Mouse (Mus musculus): Measurements from ENCODE around the gene Adgrv1. TPM values are rescaled to one million over a fixed set of nuclear protein-coding genes. Genes with fewer than 3 reads are reported as not detected.

Adgrv1 gene
- total and polyA plus RNA-seq, 3 experiments: 0.17 to 0.44 (median 0.27) TPM

DNA sequence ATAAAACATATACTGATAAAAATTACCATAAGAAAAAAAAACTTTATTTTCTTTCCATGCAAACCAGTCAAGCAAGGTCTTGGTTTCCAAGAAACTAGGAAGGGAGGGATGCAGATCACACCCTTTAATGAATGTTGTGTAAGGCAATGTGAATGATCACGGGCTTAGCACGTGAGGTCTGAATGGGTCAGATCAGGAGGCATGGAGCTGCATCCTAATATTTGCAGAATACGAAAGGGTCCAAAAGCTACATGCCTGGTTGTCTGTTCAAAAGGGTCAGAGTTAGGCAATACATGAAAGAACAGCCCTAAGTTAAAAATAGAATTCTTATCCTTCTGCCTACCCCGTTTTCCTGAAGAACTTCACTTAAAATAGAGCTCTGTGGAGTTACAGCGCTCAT lies 303.2 kb downstream of the Adgrv1 start:
- dilution Hi-C loops (cut with MboI; ENCODE audit: extremely low pct_ligation_motif_present, extremely low pct_unique_long_range_greater_than_20kb, low sequenced_read_pairs): no loop called here
- no peak for DNase-seq (ENCODE audit: extremely low read depth)
- no peak overlapping the region for H3K27ac ChIP-seq (ENCODE audit: insufficient read depth, low read depth)
- H3K4me3 ChIP-seq (replicated peaks in 1 of 3; ENCODE audit: low read depth in 2 of 3, low read length in 2 of 3, poor library complexity in 1 of 3): no peak overlapping the region
- no peaks in the 10 kb centered on the region for H3K9me3 ChIP-seq (replicated peaks; ENCODE audit: low read length)
- no peaks in the 10 kb centered on the region for H3K36me3 ChIP-seq (replicated peaks in 1 of 2; ENCODE audit: control insufficient read depth in 1 of 2, insufficient read depth in 1 of 2, low read length in 1 of 2)
- H3K9ac ChIP-seq (ENCODE audit: insufficient read depth, low read depth): no peak overlapping the region
- no peak for TF ChIP-seq RAD21 (IDR thresholded peaks at IDR 0.05; ENCODE audit: low read depth, low read length)
- no peak for TF ChIP-seq SIN3A (IDR thresholded peaks at IDR 0.05; ENCODE audit: low read length)
- TF ChIP-seq MAFK (IDR thresholded peaks at IDR 0.05; ENCODE audit: insufficient replicate concordance, low read length): no peak
- no peak for TF ChIP-seq IRF4 (IDR thresholded peaks at IDR 0.05; ENCODE audit: low read depth, low read length)
- no peak for TF ChIP-seq CTCF (conservative IDR thresholded peaks at IDR 0.05 in 1 of 2, IDR thresholded peaks at IDR 0.05 in 1 of 2; ENCODE audit: low read depth in 2 of 2, low read length in 2 of 2)
- no peak for TF ChIP-seq ELF1 (IDR thresholded peaks at IDR 0.05; ENCODE audit: low read depth, low read length)
- no peak for TF ChIP-seq JUND (conservative IDR thresholded peaks at IDR 0.05; ENCODE audit: low read depth, low read length)
- H3K4me1 ChIP-seq (ENCODE audit: control insufficient read depth in 1 of 2, insufficient read depth in 2 of 2): peaks cover 0 to 3% of the 10 kb centered on the region in 2 experiments; a peak in 1 of 4 replicates
- in situ Hi-C loops (cut with MboI; ENCODE audit: low pct_ligation_motif_present, low pct_unique_long_range_greater_than_20kb, low sequenced_read_pairs): no loop called here
- H3K4me2 ChIP-seq (ENCODE audit: insufficient read depth, low read depth, poor library complexity, severe bottlenecking): no peak overlapping the region
- H3K79me2 ChIP-seq (replicated peaks; ENCODE audit: control insufficient read depth, extremely low read depth, insufficient read depth, poor library complexity, severe bottlenecking): no peaks in the 10 kb centered on the region
- H3K27me3 ChIP-seq (replicated peaks): no peaks in the 10 kb centered on the region

DNA sequence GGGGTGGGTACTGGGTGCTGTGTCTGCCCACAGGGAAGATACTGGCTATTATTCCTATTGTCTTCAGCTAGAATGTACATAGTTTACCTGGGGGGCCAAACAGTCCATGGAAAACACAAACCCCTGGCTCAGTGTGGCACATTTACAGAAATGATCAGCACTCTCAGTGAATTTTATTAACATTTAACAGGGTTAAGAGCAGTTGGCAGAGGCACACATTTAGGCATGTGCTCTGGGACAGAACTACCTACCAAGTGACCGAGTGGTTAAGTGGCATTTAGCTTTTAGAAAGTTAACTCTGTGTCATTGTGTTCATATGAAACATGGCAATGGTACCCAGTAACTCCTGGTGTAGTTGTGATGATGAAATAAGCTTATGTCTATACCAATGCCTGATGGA lies 304.8 kb downstream of the Adgrv1 start:
- H3K79me2 ChIP-seq (replicated peaks; ENCODE audit: control insufficient read depth, extremely low read depth, insufficient read depth, poor library complexity, severe bottlenecking): no peaks in the 10 kb centered on the region
- no peak overlapping the region for H3K4me3 ChIP-seq (replicated peaks in 1 of 3; ENCODE audit: low read depth in 2 of 3, low read length in 2 of 3, poor library complexity in 1 of 3)
- no peaks in the 10 kb centered on the region for H3K27me3 ChIP-seq (replicated peaks)
- no peaks in the 10 kb centered on the region for H3K36me3 ChIP-seq (replicated peaks in 1 of 2; ENCODE audit: control insufficient read depth in 1 of 2, insufficient read depth in 1 of 2, low read length in 1 of 2)
- DNase-seq (ENCODE audit: extremely low read depth): no peak
- dilution Hi-C loops (cut with MboI; ENCODE audit: extremely low pct_ligation_motif_present, extremely low pct_unique_long_range_greater_than_20kb, low sequenced_read_pairs) (no loop called here), in situ Hi-C loops (cut with MboI; ENCODE audit: low pct_ligation_motif_present, low pct_unique_long_range_greater_than_20kb, low sequenced_read_pairs) (no loop called here)
- H3K9me3 ChIP-seq (replicated peaks; ENCODE audit: low read length): no peaks in the 10 kb centered on the region
- TF ChIP-seq PAX5 (IDR thresholded peaks at IDR 0.05; ENCODE audit: low read length) (no peak), MYC (IDR thresholded peaks at IDR 0.05; ENCODE audit: low read depth, low read length) (no peak), E2F4 (IDR thresholded peaks at IDR 0.05; ENCODE audit: insufficient replicate concordance, low read depth, low read length) (no peak), POLR2AphosphoS2 (IDR thresholded peaks at IDR 0.05; ENCODE audit: low read depth, low read length) (no peak), ZKSCAN1 (IDR thresholded peaks at IDR 0.05; ENCODE audit: borderline replicate concordance, low read depth, low read length) (no peak), JUN (IDR thresholded peaks at IDR 0.05; ENCODE audit: insufficient read depth, low read depth, low read length) (no peak)
- H3K9ac ChIP-seq (ENCODE audit: insufficient read depth, low read depth): no peak overlapping the region
- H3K4me2 ChIP-seq (ENCODE audit: insufficient read depth, low read depth, poor library complexity, severe bottlenecking): no peak overlapping the region
- H3K4me1 ChIP-seq (ENCODE audit: control insufficient read depth in 1 of 2, insufficient read depth in 2 of 2): peaks cover 0 to 3% of the 10 kb centered on the region in 2 experiments; a peak in 1 of 4 replicates
- H3K27ac ChIP-seq (ENCODE audit: insufficient read depth, low read depth): no peak overlapping the region

DNA sequence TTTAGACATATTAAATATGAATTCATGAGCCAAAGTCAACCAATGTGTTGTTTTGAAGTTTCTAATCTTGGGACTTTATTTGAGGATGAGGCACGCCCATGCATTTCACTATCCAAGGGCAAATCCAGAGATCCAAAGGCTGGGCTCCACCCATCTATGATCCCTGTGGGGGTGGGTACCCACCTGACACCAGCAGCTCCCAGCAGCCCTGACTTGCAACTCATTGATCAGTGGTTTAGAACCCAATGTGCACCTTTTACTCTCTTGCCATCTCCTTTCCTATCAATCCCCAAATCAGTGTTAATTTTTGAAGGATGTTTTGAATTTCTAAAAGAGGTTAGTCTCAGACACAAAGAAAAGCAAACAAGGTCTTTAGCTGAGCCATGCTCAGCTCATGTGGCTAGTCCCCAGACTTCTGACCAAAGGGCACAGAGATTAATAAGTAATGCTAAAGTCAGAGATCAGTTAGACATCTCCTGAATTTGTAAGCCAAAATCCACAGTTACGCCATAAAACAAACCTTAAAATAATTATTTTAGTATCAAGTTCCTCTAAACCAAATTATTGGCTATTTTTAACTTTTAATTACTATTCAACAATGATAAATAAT lies 307.2 kb downstream of the Adgrv1 start:
- Histone ChIP-seq H3K4me3 (replicated peaks in 1 of 3; ENCODE audit: low read depth in 2 of 3, low read length in 2 of 3, poor library complexity in 1 of 3) (no peak overlapping the region), H3K9ac (ENCODE audit: insufficient read depth, low read depth) (no peak overlapping the region), H3K4me1 (ENCODE audit: control insufficient read depth in 1 of 2, insufficient read depth in 2 of 2) (peaks cover 0 to 3% of the 10 kb centered on the region in 2 experiments; a peak in 1 of 4 replicates), H3K27me3 (replicated peaks) (no peaks in the 10 kb centered on the region), H3K27ac (ENCODE audit: insufficient read depth, low read depth) (no peak overlapping the region), H3K4me2 (ENCODE audit: insufficient read depth, low read depth, poor library complexity, severe bottlenecking) (no peak overlapping the region), H3K9me3 (replicated peaks; ENCODE audit: low read length) (no peaks in the 10 kb centered on the region), H3K36me3 (replicated peaks in 1 of 2; ENCODE audit: control insufficient read depth in 1 of 2, insufficient read depth in 1 of 2, low read length in 1 of 2) (no peaks in the 10 kb centered on the region), H3K79me2 (replicated peaks; ENCODE audit: control insufficient read depth, extremely low read depth, insufficient read depth, poor library complexity, severe bottlenecking) (no peaks in the 10 kb centered on the region)
- dilution Hi-C loops (cut with MboI; ENCODE audit: extremely low pct_ligation_motif_present, extremely low pct_unique_long_range_greater_than_20kb, low sequenced_read_pairs): no loop called here
- TF ChIP-seq MYC (IDR thresholded peaks at IDR 0.05; ENCODE audit: low read depth, low read length) (no peak), NELFE (IDR thresholded peaks at IDR 0.05; ENCODE audit: low read depth, low read length) (no peak), SIN3A (IDR thresholded peaks at IDR 0.05; ENCODE audit: low read length) (no peak), CHD2 (IDR thresholded peaks at IDR 0.05; ENCODE audit: low read length) (no peak), KAT2A (IDR thresholded peaks at IDR 0.05; ENCODE audit: insufficient replicate concordance, low read length) (no peak), ZMIZ1 (IDR thresholded peaks at IDR 0.05; ENCODE audit: low read depth, low read length) (no peak), MAX (IDR thresholded peaks at IDR 0.05; ENCODE audit: low read length) (no peak), USF2 (conservative IDR thresholded peaks at IDR 0.05; ENCODE audit: low read depth, low read length) (no peak), UBTF (IDR thresholded peaks at IDR 0.05; ENCODE audit: low read depth, low read length) (no peak), EP300 (IDR thresholded peaks at IDR 0.05; ENCODE audit: low read length) (no peak), ZC3H11A (IDR thresholded peaks at IDR 0.05; ENCODE audit: low read depth, low read length) (no peak), PAX5 (IDR thresholded peaks at IDR 0.05; ENCODE audit: low read length) (no peak), JUND (conservative IDR thresholded peaks at IDR 0.05; ENCODE audit: low read depth, low read length) (no peak), MAZ (IDR thresholded peaks at IDR 0.05; ENCODE audit: low read depth, low read length) (no peak)
- DNase-seq (ENCODE audit: extremely low read depth): no peak
- in situ Hi-C loops (cut with MboI; ENCODE audit: low pct_ligation_motif_present, low pct_unique_long_range_greater_than_20kb, low sequenced_read_pairs): no loop called here

Measured in CH12.LX (cell line).